Mouse (Mus musculus) cerebellum, adult 2 months (tissue): Measurements from ENCODE around the gene Fus. TPM values are rescaled to one million over a fixed set of nuclear protein-coding genes. Genes with fewer than 3 reads are reported as not detected.
A peak's percentile ranks its signal among the peaks of the same experiment; 100 is the strongest.
"Not testable (repeated sequence)": the region's sequence is repeated elsewhere in the genome, so short reads cannot be mapped to it uniquely, and the experiment has no call there.

ENCODE experiments used
- DNase-seq, 2 experiments: peaks; one replicate each; pipeline ENCODE4 v3.0.0; 2021
- H3K27ac ChIP-seq: fragments of 200-500 bp; 2 replicates; pipeline ENCODE4 v1.5.1; 2012; ENCODE audit warnings: low read length, control low read depth, inconsistent platforms; ENCODE audit not compliant: insufficient read depth
- H3K27me3 ChIP-seq: fragments of 200-500 bp; 2 replicates; pipeline ENCODE4 v1.6.1; 2012; ENCODE audit warnings: inconsistent platforms, mild to moderate bottlenecking, low read length, moderate library complexity; ENCODE audit not compliant: control insufficient read depth, insufficient read depth
- H3K4me1 ChIP-seq: fragments of 200-500 bp; 2 replicates; pipeline ENCODE4 v1.6.1; 2011; ENCODE audit warnings: low read length; ENCODE audit not compliant: control insufficient read depth, insufficient read depth
- H3K4me3 ChIP-seq: fragments of 200-500 bp; replicated peaks from 2 replicates; pipeline ENCODE3; 2011; ENCODE audit warnings: mild to moderate bottlenecking, low read depth, low read length, control low read depth; ENCODE audit not compliant: insufficient read depth
- CTCF ChIP-seq: fragments of 200-500 bp; IDR thresholded peaks from 2 replicates; pipeline ENCODE4 v1.5.1; 2011; ENCODE audit warnings: low read depth, mild to moderate bottlenecking, control low read depth, low read length, moderate library complexity, borderline replicate concordance; ENCODE audit not compliant: insufficient read depth
- POLR2A ChIP-seq: fragments of 200-500 bp; IDR thresholded peaks from 2 replicates; pipeline ENCODE4 v1.6.1; 2011; ENCODE audit warnings: low read length, control low read depth, borderline replicate concordance; ENCODE audit not compliant: insufficient read depth
- WGBS: fragments of 180-500 bp; shearing (Covaris S2); methylation state at CpG from one replicate; pipeline ENCODE4 v1.1.7; 2018; 5-methylcytosine and 5-hydroxymethylcytosine counted together
- polyA plus RNA-seq: library from polyadenylated mRNA; depleted of rRNA; stranded (reverse); fragments of >200 nt; gene quantifications from 2 replicates; pipeline ENCODE4 v1.2.3, GENCODE M21; 2012

The Fus gene
- polyA plus RNA-seq, 1 experiment, result 451 TPM

DNA sequence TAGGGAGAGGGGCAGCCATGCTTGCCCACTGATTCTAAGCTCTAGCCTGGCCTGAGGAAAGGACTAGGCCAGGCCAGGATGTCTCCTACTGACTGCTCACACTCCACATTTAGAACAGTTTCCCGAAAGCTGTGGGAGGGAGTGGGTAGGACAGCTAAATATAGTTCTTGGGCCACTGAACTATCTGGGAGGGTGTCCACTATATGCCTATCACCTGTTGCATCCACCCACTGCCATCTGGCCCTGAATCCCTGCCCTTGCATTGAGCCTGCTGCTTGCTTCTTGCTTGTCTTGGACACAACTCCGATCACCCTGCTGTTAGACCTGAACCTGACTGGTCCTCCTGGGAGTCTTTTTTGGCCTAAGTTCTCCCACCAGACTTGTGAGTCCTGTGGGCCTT is 36.4 kb downstream of the Fus start, which contains the start of gene Trim72:
Gene Trim72 (plus strand): TSS at position 262 of the 400 bp plus-strand sequence.
- WGBS, result 11% methylated on average over 2 of the region's 2 CpGs
- H3K4me1 ChIP-seq, result peaks cover 32% of the 10 kb centered on the region
- H3K27me3 ChIP-seq, result no peaks in the 10 kb centered on the region
- no peak within 1 kb of the TSS for H3K4me3 ChIP-seq
- DNase-seq, result peak; percentile 80 to 94
- TF ChIP-seq POLR2A (no peak), CTCF (no peak; the same call in 1 of the 2 replicates)
- H3K27ac ChIP-seq, result no peak within 1 kb of the TSS

DNA sequence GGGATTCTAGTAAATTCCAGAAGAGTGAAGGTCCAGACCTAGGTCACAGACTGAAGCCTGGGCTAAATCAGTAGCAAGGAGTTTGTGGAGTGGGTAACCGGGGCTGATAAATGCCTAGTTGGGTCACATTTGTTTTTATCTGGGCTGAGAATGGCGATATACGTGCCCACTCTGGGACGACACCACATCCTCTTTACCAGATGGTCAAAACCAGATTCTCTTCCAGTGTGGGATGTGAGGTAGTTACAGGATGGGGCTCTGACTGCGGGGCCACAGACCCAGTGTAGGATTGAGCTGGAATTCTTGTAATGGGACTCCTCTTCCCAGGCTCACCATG is 36.9 kb downstream of the Fus start:
- TF ChIP-seq CTCF, result no peak
- no peak for TF ChIP-seq POLR2A
- 28% methylated on average over 5 of the region's 5 CpGs for WGBS
- Histone ChIP-seq H3K27ac (no peak overlapping the region), H3K4me1 (peaks cover 32% of the 10 kb centered on the region), H3K4me3 (no peak overlapping the region), H3K27me3 (no peaks in the 10 kb centered on the region)
- no peak for DNase-seq

DNA sequence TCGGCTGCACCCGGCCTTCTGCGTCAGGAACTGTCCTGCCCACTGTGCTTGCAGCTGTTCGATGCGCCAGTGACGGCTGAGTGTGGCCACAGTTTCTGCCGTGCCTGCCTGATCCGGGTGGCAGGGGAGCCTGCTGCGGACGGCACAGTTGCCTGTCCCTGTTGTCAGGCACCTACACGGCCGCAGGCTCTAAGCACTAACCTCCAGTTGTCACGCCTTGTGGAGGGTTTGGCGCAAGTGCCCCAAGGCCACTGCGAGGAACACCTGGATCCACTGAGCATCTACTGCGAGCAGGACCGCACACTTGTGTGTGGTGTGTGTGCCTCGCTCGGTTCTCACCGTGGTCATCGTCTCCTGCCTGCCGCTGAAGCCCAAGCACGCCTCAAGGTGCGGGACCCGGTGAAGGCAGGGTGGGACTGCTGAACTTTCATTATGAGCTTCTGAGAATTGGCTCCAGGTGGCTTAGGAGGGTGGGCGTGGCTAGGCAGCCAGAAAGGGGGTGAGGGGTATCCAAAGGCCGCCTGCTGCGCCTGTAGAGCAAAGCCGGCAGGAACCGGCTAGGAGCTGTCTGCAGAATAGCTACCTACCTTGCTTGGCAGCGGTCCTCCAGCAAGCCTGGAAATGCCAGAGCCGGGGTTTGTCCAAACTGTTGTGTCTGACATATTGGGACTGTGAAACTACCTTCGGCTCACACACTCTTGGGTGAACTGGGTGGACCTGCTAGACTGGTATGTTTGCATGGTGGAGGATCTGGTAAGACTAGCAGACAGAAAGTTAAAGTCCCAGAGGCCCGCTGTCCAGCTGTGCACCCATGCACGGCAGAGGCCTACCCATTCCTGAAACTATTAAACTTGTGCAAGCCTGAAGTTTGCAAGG is 37.5 kb downstream of the Fus start:
- WGBS, result 30% methylated on average over 35 of the region's 35 CpGs

DNA sequence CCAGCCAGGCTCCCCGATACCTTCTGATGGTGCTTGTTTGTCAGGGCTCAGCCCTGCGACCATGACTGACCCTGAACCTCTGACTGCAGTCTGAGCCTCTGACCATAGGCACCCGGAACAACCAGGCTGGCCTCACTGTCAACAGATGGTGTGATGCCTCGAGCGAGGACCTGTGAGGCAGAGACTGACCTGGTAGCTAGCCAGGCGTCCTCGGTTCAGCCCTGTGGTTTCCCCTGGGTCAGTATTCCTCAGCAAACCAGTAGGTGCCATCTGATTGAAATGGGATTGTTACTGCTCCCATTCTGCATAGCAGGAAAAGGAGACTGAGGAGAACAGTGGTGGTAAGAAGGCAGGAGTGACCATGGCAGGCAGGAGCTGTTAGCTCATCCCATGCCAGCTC is 38.9 kb downstream of the Fus start:
- 25% methylated on average over 7 of the region's 7 CpGs for WGBS
- Histone ChIP-seq H3K4me3 (no peak overlapping the region), H3K27ac (no peak overlapping the region), H3K27me3 (no peaks in the 10 kb centered on the region), H3K4me1 (peaks cover 32% of the 10 kb centered on the region)
- no peak for TF ChIP-seq CTCF
- no peak for TF ChIP-seq POLR2A
- peak; percentile 48 to 62 for DNase-seq

More for the DNA sequence above, 37.5 kb downstream of the Fus start:
- peak; percentile 29 to 34 for DNase-seq
- Histone ChIP-seq H3K4me1 (peaks cover 32% of the 10 kb centered on the region), H3K27ac (no peak overlapping the region), H3K27me3 (no peaks in the 10 kb centered on the region), H3K4me3 (no peak overlapping the region)
- TF ChIP-seq CTCF (no peak), POLR2A (no peak)

DNA sequence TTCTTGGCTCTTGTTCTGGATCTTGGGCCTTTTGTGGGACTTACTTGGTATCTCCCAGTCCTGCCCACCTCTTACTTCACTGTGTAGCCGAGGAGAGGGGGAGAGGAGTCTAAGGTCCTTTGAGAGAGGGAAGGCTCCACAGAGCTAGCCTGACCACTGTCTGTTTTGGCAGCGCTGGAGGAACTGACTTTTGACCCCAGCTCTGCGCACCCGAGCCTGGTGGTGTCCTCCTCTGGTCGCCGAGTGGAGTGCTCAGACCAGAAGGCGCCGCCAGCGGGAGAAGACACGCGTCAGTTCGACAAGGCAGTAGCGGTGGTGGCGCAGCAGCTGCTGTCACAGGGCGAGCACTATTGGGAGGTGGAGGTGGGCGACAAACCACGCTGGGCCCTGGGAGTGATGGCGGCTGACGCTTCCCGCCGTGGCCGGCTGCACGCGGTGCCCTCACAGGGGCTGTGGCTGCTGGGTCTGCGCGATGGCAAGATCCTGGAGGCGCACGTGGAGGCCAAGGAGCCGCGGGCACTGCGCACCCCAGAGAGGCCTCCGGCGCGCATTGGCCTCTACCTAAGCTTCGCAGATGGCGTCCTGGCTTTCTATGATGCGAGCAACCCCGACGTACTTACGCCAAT is 42.6 kb downstream of the Fus start:
- Histone ChIP-seq H3K27me3 (no peaks in the 10 kb centered on the region), H3K27ac (no peak overlapping the region), H3K4me1 (peaks cover 9% of the 10 kb centered on the region), H3K4me3 (no peak overlapping the region)
- no peak for TF ChIP-seq CTCF
- TF ChIP-seq POLR2A, result no peak
- 58% methylated on average over 40 of the region's 40 CpGs for whole genome bisulfite sequencing
- no peak for DNase-seq

DNA sequence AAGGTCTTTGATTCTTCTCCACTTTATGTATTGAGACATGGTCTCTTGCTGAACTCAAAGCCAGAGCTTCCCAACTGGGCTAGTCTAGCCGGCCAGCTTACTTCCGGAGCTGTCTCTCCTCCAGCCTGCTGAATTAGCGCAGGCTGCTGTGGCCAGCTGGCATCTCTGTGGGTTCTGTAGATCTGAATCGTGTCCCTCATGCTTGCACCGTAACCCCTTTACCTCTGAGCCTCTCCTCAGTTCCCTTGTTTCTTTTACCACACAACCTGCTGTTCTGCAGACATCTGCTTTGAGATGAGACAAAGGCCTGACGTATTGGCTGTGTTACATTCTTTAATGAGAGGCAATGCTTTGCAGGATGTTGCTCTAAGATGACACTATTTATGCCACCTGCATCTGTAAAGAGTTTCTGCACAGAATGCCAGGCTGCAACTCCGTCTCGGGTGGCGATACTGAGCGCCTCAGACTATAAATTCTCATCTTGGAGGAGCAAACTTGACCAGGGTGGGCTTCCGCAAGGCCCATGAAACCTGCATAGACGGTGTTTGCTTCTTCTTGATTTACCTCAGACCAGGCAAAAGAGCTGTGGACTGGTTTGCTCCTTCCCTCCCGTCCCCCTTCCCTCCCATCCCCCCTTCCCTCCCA is 45.0 kb downstream of the Fus start:
- Histone ChIP-seq H3K27ac (no peak overlapping the region), H3K4me1 (no peaks in the 10 kb centered on the region), H3K4me3 (no peak overlapping the region), H3K27me3 (no peaks in the 10 kb centered on the region)
- DNase-seq, result no peak
- TF ChIP-seq POLR2A (no peak), CTCF (no peak)
- WGBS, result 59% methylated on average over 13 of the region's 13 CpGs

DNA sequence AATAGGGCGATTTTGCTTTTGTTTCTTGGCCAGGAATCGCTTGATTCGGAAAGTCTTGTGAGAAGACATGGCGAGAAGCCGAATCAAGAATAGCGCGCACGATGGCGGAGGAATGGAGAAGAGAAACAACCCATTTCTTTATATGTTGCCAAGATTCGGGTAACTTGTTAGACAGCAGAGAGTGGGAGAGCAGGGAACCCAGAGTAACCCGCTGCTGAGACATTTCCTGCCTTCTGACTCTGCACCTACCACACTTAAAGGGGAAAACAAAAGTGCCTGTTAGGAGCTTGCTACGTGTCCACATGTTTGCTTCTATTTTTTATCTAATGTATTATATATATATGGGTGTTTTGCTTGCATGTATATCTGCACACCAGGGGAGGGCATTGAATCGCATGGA is 45.9 kb downstream of the Fus start:
- Histone ChIP-seq H3K27me3 (no peaks in the 10 kb centered on the region), H3K4me1 (no peaks in the 10 kb centered on the region), H3K4me3 (no peak overlapping the region), H3K27ac (no peak overlapping the region)
- WGBS, result 92% methylated on average over 13 of the region's 13 CpGs
- TF ChIP-seq CTCF, result no peak
- TF ChIP-seq POLR2A, result no peak
- no peak for DNase-seq

DNA sequence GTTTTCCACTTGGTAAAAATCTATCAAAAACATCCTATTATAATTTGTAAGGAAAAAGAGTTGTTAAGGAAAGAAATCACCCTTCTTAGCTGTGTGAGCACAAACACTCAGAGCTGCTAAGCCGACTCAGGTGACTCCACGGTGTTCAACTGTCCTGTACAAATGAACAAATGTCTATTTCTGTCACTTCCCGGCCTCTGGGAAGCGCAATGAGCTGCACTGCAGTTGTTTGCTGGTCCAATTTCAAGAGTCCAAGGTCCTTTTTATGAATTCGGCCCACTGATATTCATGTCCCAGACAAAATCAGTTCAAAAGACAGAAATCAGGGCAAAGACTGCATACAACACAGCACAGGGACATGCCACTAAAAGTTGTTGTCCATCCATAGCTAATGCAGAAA is 48.9 kb downstream of the Fus start:
- DNase-seq, H3K4me1 ChIP-seq, H3K27ac ChIP-seq, H3K4me3 ChIP-seq, H3K27me3 ChIP-seq: not testable (repeated sequence)
- WGBS, result 90% methylated on average over 5 of the region's 5 CpGs
